14 mouse cellular contexts compared by ENCODE assay signal in genomic region chr4:151263786-151264414, GRCm38 (mm10).
A peak's percentile ranks its signal among the peaks of the same experiment; 100 is the strongest.
DNase-seq lines count a peak whose midpoint lies in the region; ATAC-seq lines count a peak whose summit lies in the region.
"Had no signal": no experiment of that assay in that cellular context is flagged by ENCODE, and none has a peak within 500 bp of the region (broad histone marks: within the 10 kb centered on the region; RNA-seq: fewer than 3 reads in every experiment).

No protein-coding gene starts in this region.

- 0 out of 2 replicates have a peak overlapping the region, but pooled peaks have one; percentile 7 for H3K27ac ChIP-seq in hindbrain, embryonic 12.5 days
- H3K27ac ChIP-seq in hindbrain, embryonic 10.5 days = no peak overlapping the region
- H3K27ac ChIP-seq in limb, embryonic 13.5 days = 0 out of 2 replicates have a peak overlapping the region, but pooled peaks have one; percentile 67
- H3K27ac ChIP-seq: heart, embryonic 15.5 days; kidney, postnatal 0 days; liver, embryonic 15.5 days; macrophage had no signal

- H3K9me3 ChIP-seq in hindbrain, embryonic 12.5 days (replicated peaks) = no peaks in the 10 kb centered on the region
- H3K9me3 ChIP-seq in hindbrain, embryonic 10.5 days = no peaks in the 10 kb centered on the region
- H3K9me3 ChIP-seq in limb, embryonic 13.5 days = no peaks in the 10 kb centered on the region
- H3K9me3 ChIP-seq: heart, embryonic 15.5 days; liver, embryonic 15.5 days had no signal

- H3K4me3 ChIP-seq in hindbrain, embryonic 12.5 days = no peak overlapping the region
- H3K4me3 ChIP-seq in hindbrain, embryonic 10.5 days = no peak overlapping the region
- no peak overlapping the region for H3K4me3 ChIP-seq in limb, embryonic 13.5 days
- H3K4me3 ChIP-seq: erythroblast, embryonic 14.5 days; heart, embryonic 15.5 days; liver, embryonic 15.5 days had no signal

- ATAC-seq in hindbrain, embryonic 12.5 days (ENCODE audit: low FRiP score) = no peak
- ATAC-seq in limb, embryonic 13.5 days (ENCODE audit: low FRiP score, low read depth) = 0 out of 2 replicates have a peak, but pooled peaks have one; percentile 38
- no peak for ATAC-seq in megakaryocyte-erythroid progenitor cell, adult 5-6 weeks (replicated peaks; ENCODE audit: low FRiP score, low TSS enrichment, poor library complexity, severe bottlenecking)

- no peak overlapping the region for H3K9ac ChIP-seq in hindbrain, embryonic 12.5 days
- H3K9ac ChIP-seq in limb, embryonic 13.5 days = no peak overlapping the region
- H3K9ac ChIP-seq: heart, embryonic 15.5 days; liver, embryonic 15.5 days had no signal

- peaks cover 27% of the 10 kb centered on the region for H3K4me1 ChIP-seq in hindbrain, embryonic 12.5 days
- peaks cover 30% of the 10 kb centered on the region for H3K4me1 ChIP-seq in hindbrain, embryonic 10.5 days (replicated peaks)
- H3K4me1 ChIP-seq in limb, embryonic 13.5 days = peaks cover 50% of the 10 kb centered on the region
- H3K4me1 ChIP-seq: heart, embryonic 15.5 days; liver, embryonic 15.5 days had no signal

- H3K4me2 ChIP-seq in hindbrain, embryonic 12.5 days (replicated peaks) = no peak overlapping the region
- H3K4me2 ChIP-seq in limb, embryonic 13.5 days (replicated peaks) = peak overlapping the region; percentile 37
- H3K4me2 ChIP-seq: heart, embryonic 15.5 days; liver, embryonic 15.5 days had no signal

- 0 out of 2 replicates have a peak, but pooled peaks cover 2% of the 10 kb centered on the region for H3K27me3 ChIP-seq in hindbrain, embryonic 12.5 days
- H3K27me3 ChIP-seq in hindbrain, embryonic 10.5 days (ENCODE audit: insufficient read depth, poor library complexity, severe bottlenecking) = peaks cover 8% of the 10 kb centered on the region; the same call in 1 of the 2 replicates
- H3K27me3 ChIP-seq in limb, embryonic 13.5 days = peaks cover 19% of the 10 kb centered on the region
- H3K27me3 ChIP-seq: liver, embryonic 15.5 days had no signal

- no peaks in the 10 kb centered on the region for H3K36me3 ChIP-seq in hindbrain, embryonic 12.5 days
- H3K36me3 ChIP-seq in hindbrain, embryonic 10.5 days = no peaks in the 10 kb centered on the region
- no peaks in the 10 kb centered on the region for H3K36me3 ChIP-seq in limb, embryonic 13.5 days
- H3K36me3 ChIP-seq: heart, embryonic 15.5 days; liver, embryonic 15.5 days had no signal

- no peak for DNase-seq in hindbrain, embryonic 10.5 days (ENCODE audit: low spot score)
- peak; percentile 32 for DNase-seq in right cerebral cortex, postnatal 14 days
- DNase-seq in right cerebral cortex, postnatal 36 days (ENCODE audit: low spot score in 2 of 2) = no peak
- no peak for DNase-seq in spleen, postnatal 4 days (ENCODE audit: low spot score in 2 of 2)
- DNase-seq: cerebellum, adult 11-12 months; heart, adult 11 months had no signal

- WGBS in hindbrain, embryonic 12.5 days = 49% methylated on average over 14 of the region's 14 CpGs
- 55% methylated on average over 14 of the region's 14 CpGs for WGBS in hindbrain, embryonic 10.5 days
- WGBS in limb, embryonic 13.5 days = 35% methylated on average over 14 of the region's 14 CpGs
